Mouse (Mus musculus) layer of hippocampus, adult 9-10 months (tissue): ENCODE data around the gene 1810055G02Rik.

Experiments used
- DNase-seq: peaks from one replicate; pipeline ENCODE4 v3.0.0; 2022; ENCODE audit warnings: low spot score

1810055G02Rik gene

DNA sequence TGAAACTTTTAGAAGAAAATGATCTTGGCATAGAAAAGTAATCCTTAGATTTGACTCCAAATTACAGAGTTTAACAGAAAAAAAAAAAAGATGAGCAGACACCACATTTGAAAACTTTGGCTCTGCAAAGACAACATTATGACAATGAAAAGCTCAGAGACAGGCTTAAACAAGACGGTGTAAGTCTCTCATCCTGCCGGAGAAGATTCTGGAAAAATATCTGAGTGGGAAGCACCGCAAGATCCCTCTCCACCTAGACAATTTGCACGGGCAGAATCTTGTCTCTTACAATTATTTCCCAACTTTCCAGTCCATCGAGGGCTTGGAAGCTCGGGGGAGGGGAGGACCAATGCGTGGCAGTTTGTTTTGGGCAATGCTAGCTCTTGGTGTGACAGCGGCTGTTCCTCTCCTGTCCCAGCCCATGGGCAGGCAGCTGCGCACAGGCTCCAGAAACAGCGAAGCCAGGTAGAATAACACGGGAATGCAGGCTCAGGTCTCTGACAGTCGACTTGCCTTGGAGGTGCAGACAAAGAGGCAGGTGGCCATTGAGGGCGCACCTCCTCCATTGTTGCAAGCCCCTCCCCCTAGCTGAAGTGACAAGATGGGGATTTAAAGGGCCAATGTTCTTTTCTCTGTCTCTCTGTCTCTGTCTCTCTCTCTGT is 35.9 kb downstream of the 1810055G02Rik start:
- peak; percentile 39 for DNase-seq

DNA sequence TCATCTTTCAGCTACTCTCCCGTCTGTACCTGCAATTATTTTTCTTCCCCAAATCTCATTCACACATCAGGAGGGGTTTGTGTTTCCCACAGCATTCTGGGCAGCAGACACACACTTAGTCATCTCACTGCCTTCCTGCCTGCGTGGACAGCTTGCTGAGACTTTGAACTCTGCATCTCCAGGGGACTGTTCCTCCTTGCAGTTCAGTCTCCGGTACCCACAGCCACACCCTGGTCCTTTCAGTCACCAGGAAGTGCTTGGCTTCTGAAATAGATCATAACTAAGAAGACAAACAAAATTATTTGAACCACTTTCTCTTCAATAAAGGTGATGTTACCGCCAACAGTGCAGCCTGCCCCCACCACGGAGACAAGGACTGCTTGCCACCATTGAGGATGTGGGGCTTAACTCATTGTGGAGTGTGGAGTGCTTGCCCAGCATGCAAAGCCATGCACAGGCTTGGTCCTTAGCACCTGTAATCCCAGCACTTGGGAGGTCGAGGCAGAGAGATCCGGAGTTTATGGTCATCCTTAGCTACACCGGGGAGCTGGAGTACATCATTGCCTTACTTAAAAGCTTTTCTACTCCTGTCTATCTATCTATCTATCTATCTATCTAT is 44.6 kb downstream of the 1810055G02Rik start:
- no peak for DNase-seq

DNA sequence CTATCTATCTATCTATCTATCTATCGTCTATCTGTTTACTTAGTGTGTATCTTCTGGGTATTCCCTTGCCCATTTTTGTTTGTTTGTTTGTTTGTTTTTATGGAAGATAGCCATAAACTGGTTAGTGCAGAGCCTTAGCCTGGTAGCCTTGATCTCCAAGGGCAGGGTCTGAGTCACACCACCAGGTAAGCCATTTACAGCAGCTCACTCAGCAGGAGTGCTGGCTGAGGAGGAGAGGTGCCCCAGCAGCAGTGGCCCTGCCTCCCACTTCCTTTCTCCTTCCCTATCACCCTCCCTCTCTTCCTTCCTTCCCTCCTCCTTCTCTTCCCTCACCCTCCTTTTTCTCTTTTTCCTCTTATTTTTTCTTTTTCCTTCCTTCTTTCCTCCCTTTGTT is 45.1 kb downstream of the 1810055G02Rik start:
- no peak for DNase-seq

DNA sequence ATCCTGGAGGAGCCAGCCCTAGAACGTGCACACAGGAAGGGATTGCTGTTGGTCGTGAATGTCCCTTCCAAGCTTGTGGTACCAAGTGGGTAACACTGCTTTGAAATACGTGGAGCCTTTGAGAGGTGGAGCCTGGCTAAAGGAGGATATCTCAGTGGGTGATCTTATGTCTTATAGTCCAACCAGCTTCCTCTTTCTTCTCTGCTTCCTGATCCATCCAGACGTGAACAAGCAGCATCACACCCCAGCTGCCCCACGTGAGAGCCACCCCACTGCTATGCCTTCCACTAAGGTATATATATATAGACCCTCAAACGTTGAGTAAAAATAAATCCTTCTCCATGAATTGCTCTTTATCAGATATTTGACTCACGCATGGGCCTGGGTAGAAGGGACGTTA is 45.6 kb downstream of the 1810055G02Rik start:
- DNase-seq: no peak

DNA sequence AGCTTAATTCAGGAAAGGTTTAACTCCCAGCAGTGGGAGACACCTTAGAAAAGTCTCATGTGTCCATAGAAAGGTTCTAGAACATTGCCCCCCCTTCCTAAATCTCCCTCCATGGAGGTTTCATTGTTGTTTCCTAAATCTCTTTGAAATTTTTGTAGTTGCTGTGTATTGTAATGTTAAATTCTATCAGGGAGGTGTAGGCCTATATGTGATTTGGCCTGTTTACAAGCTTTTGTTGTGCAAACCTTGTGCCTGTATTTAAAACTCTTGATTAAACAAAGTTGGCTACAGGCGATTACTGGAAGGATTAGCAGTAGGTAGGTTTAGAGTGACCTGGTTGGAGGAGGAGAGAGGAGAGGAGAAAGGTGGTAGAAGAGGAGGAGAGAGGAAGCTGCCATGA is 49.8 kb downstream of the 1810055G02Rik start:
- DNase-seq: no peak

DNA sequence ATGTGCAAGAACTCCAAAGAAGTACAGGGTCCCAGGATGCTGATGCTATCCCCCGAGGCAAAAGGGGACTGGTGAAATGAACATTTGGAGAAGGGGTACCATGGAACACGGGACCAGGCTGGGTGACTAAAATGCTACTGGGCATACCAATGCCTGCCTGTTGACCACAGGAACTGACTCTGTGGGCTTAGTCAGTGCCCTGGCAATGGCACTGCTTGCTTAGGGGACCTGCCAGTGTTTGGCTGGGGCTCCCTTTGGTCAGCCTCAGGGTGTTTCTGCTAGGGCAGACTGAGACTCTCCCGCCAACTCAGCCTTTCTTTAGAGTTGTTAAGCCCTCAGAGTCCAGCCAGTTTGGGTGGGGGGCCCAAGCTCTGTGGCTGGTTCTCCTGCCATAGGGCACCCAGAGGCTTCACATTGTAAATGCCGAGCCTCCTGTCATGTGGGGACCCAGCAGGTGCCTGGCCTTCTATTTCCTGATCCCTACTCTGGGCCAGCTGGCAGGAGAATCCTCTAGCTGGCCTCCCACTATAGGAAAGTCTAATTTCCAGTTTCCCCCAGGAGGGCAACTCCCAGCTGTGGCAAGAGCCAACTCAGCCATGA is 57.2 kb downstream of the 1810055G02Rik start:
- DNase-seq: no peak

DNA sequence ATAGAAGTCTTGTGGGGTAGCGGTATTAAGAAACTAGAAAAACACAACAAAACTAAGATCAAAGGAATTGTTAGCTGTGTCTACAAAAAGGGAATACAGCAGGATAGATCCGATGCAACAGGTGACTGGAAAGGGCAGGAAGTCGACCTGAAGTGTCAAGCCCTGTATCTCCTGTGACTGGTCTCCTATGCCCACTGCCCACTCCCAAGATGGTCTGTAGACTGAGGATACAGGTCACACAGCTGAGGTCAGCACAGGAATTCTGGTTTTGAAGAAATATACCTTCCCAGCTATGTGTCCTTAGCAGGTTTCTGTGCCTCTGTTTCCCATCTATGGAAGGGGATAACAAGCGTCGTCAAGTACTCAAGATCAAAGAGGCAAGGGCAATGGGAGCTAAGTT is 58.3 kb downstream of the 1810055G02Rik start:
- DNase-seq: no peak

DNA sequence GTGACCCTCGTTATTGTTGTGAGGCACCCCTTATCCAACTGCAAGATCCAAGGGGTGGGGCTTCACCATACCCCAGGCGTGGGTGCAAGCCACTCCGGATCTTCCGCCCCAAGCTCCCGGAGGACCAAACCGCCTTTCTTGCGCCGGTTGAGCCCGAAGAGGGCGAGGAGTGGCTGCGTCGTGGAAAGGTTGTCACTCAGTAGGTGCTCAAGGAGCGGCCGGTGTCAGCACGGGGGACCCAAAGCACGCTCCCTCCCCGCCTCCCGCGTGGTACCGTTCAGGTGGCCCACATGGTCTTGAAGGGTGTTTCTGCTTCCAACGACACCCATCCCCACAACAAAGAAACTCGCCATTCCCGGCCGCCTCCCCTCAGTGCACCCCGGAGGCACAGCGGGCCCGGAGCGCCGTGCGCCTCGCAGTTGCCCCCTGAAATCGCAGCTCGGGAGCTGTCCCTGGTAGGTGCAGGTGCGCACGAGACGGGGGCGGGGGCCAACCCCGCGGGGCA is 59.2 kb downstream of the 1810055G02Rik start, which contains the start of gene Kmt5b:
Kmt5b (plus strand) TSS at position 146 of the 505 bp plus-strand sequence.
- DNase-seq: peak; percentile 39
